Comparison of ENCODE assay signal across 8 mouse cellular contexts in genomic region chr12:57776290-57776997, GRCm38 (mm10).
DNase-seq lines count a peak whose midpoint lies in the region.

No protein-coding gene starts in this region.

- DNase-seq in heart, embryonic 10.5 days (ENCODE audit: low spot score): no peak
- no peak for DNase-seq in heart, adult 11 months
- DNase-seq in urinary bladder, postnatal 14 days (ENCODE audit: low spot score): peak; percentile 6
- no peak for DNase-seq in urinary bladder, adult 18-20 months (ENCODE audit: low spot score in 2 of 2)
- peak; percentile 29 for DNase-seq in midbrain, embryonic 10.5 days (ENCODE audit: low spot score)
- DNase-seq in thymus, adult 18-20 months: no peak
- DNase-seq in thymus, postnatal 0 days (ENCODE audit: low spot score): no peak
- no peak for DNase-seq in thymus, postnatal 14 days

- H3K36me3 ChIP-seq in heart, embryonic 10.5 days: no peaks in the 10 kb centered on the region
- no peaks in the 10 kb centered on the region for H3K36me3 ChIP-seq in midbrain, embryonic 10.5 days

- peak overlapping the region; percentile 31 for H3K4me3 ChIP-seq in heart, embryonic 10.5 days
- peak overlapping the region; percentile 22; the same call in 1 of the 2 replicates for H3K4me3 ChIP-seq in midbrain, embryonic 10.5 days

- 18% methylated on average over 12 of the region's 12 CpGs for WGBS in heart, embryonic 10.5 days
- WGBS in midbrain, embryonic 10.5 days: 9% methylated on average over 12 of the region's 12 CpGs

- H3K9me3 ChIP-seq in heart, embryonic 10.5 days: no peaks in the 10 kb centered on the region
- no peaks in the 10 kb centered on the region for H3K9me3 ChIP-seq in midbrain, embryonic 10.5 days (replicated peaks)

- H3K27me3 ChIP-seq in heart, embryonic 10.5 days (ENCODE audit: insufficient read depth, poor library complexity, severe bottlenecking): no peaks in the 10 kb centered on the region
- H3K27me3 ChIP-seq in midbrain, embryonic 10.5 days (ENCODE audit: low read depth, poor library complexity, severe bottlenecking): no peaks in the 10 kb centered on the region

- H3K27ac ChIP-seq in heart, embryonic 10.5 days: no peak overlapping the region
- peak overlapping the region; percentile 52; the same call in 1 of the 2 replicates for H3K27ac ChIP-seq in midbrain, embryonic 10.5 days (replicated peaks)

- peaks cover 4% of the 10 kb centered on the region; the same call in 1 of the 2 replicates for H3K4me1 ChIP-seq in heart, embryonic 10.5 days
- H3K4me1 ChIP-seq in midbrain, embryonic 10.5 days: peaks cover 9% of the 10 kb centered on the region

Comparison
In these comparisons a context has a peak if more than half of its experiments do, and no peak if none do; other contexts are left out.
1. DNase-seq: peak in urinary bladder, postnatal 14 days (single experiment) and midbrain, embryonic 10.5 days (single experiment); none in heart, embryonic 10.5 days (single experiment), heart, adult 11 months (single experiment), urinary bladder, adult 18-20 months (0 of 2), thymus, adult 18-20 months (0 of 2), thymus, postnatal 0 days (single experiment) and thymus, postnatal 14 days (single experiment).